Mouse (Mus musculus): ENCODE data around the gene Gm11115.

The Gm11115 gene

GRCm38 (mm10) chr5:88153999-88154398 lies at the start of gene Gm11115:
Gene Gm11115, minus strand, starts transcription at chr5:88154099.
- DNase-seq (ENCODE audit: low spot score) = no peak

GRCm38 (mm10) chr5:88111430-88111829 lies 42.5 kb downstream of the Gm11115 start, which contains the start of gene Gm11116:
Gene Gm11116, minus strand, starts transcription at chr5:88111530.
- no peak for DNase-seq (ENCODE audit: low spot score)

All from urinary bladder, postnatal 14 days (tissue).